8 mouse cellular contexts compared by ENCODE assay signal in the genomic region with DNA sequence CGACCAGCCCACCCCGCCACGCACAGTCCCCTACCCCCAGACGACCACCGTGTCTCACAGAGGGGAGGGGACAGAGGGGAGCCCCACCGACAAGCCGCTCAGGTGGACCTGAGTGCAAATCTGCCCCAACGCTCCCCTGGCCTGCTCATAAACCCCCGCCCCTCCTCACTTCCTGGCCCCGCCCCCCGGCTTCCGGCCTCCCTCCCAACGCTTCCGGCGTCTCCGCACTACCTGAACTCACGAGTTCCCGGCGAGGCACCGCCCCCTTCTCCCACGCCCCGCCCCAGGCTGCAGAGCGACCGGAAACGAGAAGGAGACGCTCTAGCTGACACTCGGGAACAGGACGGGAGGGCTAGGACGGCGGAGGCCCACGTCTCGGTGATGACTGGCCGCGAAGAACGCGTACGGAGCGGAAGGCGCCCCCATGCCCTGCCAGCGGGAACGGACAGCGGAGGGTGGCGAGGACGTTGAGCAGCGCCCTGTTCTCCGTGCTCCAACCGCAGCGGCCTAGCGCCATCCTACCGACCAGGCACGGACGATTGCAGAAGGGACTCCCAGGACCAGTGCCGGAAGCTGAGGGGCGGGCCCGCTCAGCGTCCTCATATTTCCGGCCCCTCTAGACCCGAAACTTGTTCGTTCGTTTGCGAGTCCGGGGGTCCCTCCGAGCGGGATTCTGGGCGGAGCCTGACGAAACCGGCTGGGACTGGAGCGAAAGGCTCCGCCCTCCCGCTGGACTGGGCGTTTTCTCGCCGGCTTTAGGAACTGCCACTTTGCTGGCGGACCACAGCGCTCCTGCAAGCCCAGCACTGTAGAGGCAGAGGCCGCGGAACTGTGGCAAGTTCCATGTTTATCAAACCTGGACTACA. TPM values are rescaled to one million over a fixed set of nuclear protein-coding genes. Genes with fewer than 3 reads are reported as not detected.
DNase-seq lines count a peak whose midpoint lies in the region; ATAC-seq and TF ChIP-seq lines count a peak whose summit lies in the region.

Trim41 (minus strand) TSS at position 554 of the 866 bp plus-strand sequence.

- peak; percentile 96 for ATAC-seq in heart, embryonic 15.5 days (replicated peaks; ENCODE audit: insufficient number of reproducible peaks, insufficient read depth, low FRiP score, low read depth)
- ATAC-seq in liver, embryonic 14.5 days (ENCODE audit: insufficient read depth): peak; percentile 96
- peak; percentile 97 for ATAC-seq in neural tube, embryonic 11.5 days (ENCODE audit: insufficient read depth, low FRiP score, low TSS enrichment)
- ATAC-seq in stomach, postnatal 0 days (ENCODE audit: low FRiP score, low TSS enrichment): peak; percentile 97

- peaks cover 31% of the 10 kb centered on the region for H3K36me3 ChIP-seq in forebrain, embryonic 10.5 days (replicated peaks)
- peaks cover 20% of the 10 kb centered on the region for H3K36me3 ChIP-seq in heart, embryonic 15.5 days
- H3K36me3 ChIP-seq in liver, embryonic 14.5 days (replicated peaks; ENCODE audit: control insufficient read depth, insufficient read depth, low read depth): peaks cover 4% of the 10 kb centered on the region
- no peaks in the 10 kb centered on the region for H3K36me3 ChIP-seq in neural tube, embryonic 11.5 days (ENCODE audit: control insufficient read depth, insufficient read depth, low read length)
- H3K36me3 ChIP-seq in stomach, postnatal 0 days (ENCODE audit: control insufficient read depth, insufficient read depth, low read length): peaks cover 3% of the 10 kb centered on the region; the same call in 1 of the 2 replicates

- TF ChIP-seq EP300 in liver, embryonic 14.5 days (IDR thresholded peaks at IDR 0.05; ENCODE audit: low read depth): peak; percentile 71
- peak; percentile 17 for TF ChIP-seq EP300 in stomach, postnatal 0 days (optimal IDR thresholded peaks at IDR 0.05)

- under 1% methylated on average over 77 of the region's 77 CpGs for WGBS in forebrain, embryonic 10.5 days
- under 1% methylated on average over 77 of the region's 77 CpGs for WGBS in heart, embryonic 15.5 days
- under 1% methylated on average over 70 of the region's 77 CpGs for WGBS in liver, embryonic 14.5 days (ENCODE audit: insufficient replicate concordance)
- WGBS in neural tube, embryonic 11.5 days: under 1% methylated on average over 69 of the region's 77 CpGs
- under 1% methylated on average over 61 of the region's 77 CpGs for WGBS in stomach, postnatal 0 days

- peaks cover 22% of the 10 kb centered on the region for H3K4me1 ChIP-seq in forebrain, embryonic 10.5 days
- peaks cover 25% of the 10 kb centered on the region for H3K4me1 ChIP-seq in heart, embryonic 15.5 days (replicated peaks)
- H3K4me1 ChIP-seq in liver, embryonic 14.5 days (replicated peaks; ENCODE audit: control insufficient read depth in 2 of 2, insufficient read depth in 2 of 2, low read length in 1 of 2): peaks cover 7 to 13% of the 10 kb centered on the region in 2 experiments
- peaks cover 7% of the 10 kb centered on the region; the same call in 1 of the 2 replicates for H3K4me1 ChIP-seq in neural tube, embryonic 11.5 days (ENCODE audit: control insufficient read depth, insufficient read depth, low read length)
- no peaks in the 10 kb centered on the region for H3K4me1 ChIP-seq in stomach, postnatal 0 days (replicated peaks; ENCODE audit: control insufficient read depth, insufficient read depth)

- peak within 1 kb of the TSS; percentile 95 for H3K27ac ChIP-seq in forebrain, embryonic 10.5 days
- peak within 1 kb of the TSS; percentile 99 for H3K27ac ChIP-seq in heart, embryonic 15.5 days
- H3K27ac ChIP-seq in liver, embryonic 14.5 days: peak within 1 kb of the TSS; percentile 86
- peak within 1 kb of the TSS; percentile 83 for H3K27ac ChIP-seq in neural tube, embryonic 11.5 days (ENCODE audit: low read depth, low read length)
- H3K27ac ChIP-seq in stomach, postnatal 0 days (replicated peaks): peak within 1 kb of the TSS; percentile 99

- H3K4me3 ChIP-seq in forebrain, embryonic 10.5 days: peak within 1 kb of the TSS; percentile 90
- H3K4me3 ChIP-seq in heart, embryonic 15.5 days: peak within 1 kb of the TSS; percentile 89
- H3K4me3 ChIP-seq in liver, embryonic 14.5 days (ENCODE audit: insufficient read depth in 1 of 2, low read depth in 2 of 2, low read length in 2 of 2): peak within 1 kb of the TSS; percentile 78 to 84
- H3K4me3 ChIP-seq in neural tube, embryonic 11.5 days (ENCODE audit: low read depth, low read length): peak within 1 kb of the TSS; percentile 66
- peak within 1 kb of the TSS; percentile 73 for H3K4me3 ChIP-seq in stomach, postnatal 0 days (ENCODE audit: low read depth, low read length)

- no peaks in the 10 kb centered on the region for H3K9me3 ChIP-seq in forebrain, embryonic 10.5 days
- H3K9me3 ChIP-seq in heart, embryonic 15.5 days (replicated peaks): no peaks in the 10 kb centered on the region
- H3K9me3 ChIP-seq in liver, embryonic 14.5 days (ENCODE audit: control insufficient read depth, low read length): no peaks in the 10 kb centered on the region
- no peaks in the 10 kb centered on the region for H3K9me3 ChIP-seq in neural tube, embryonic 11.5 days (ENCODE audit: control insufficient read depth, low read length)
- no peaks in the 10 kb centered on the region for H3K9me3 ChIP-seq in stomach, postnatal 0 days (ENCODE audit: control insufficient read depth, low read length)

- peak within 1 kb of the TSS; percentile 81 for H3K4me2 ChIP-seq in heart, embryonic 15.5 days
- H3K4me2 ChIP-seq in liver, embryonic 14.5 days (ENCODE audit: low read depth): peak within 1 kb of the TSS; percentile 97
- peak within 1 kb of the TSS; percentile 79 for H3K4me2 ChIP-seq in neural tube, embryonic 11.5 days (ENCODE audit: low read depth)
- H3K4me2 ChIP-seq in stomach, postnatal 0 days (replicated peaks; ENCODE audit: low read depth): peak within 1 kb of the TSS; percentile 83

- peak within 1 kb of the TSS; percentile 92 for H3K9ac ChIP-seq in heart, embryonic 15.5 days
- peak within 1 kb of the TSS; percentile 93 for H3K9ac ChIP-seq in liver, embryonic 14.5 days (replicated peaks)
- peak within 1 kb of the TSS; percentile 74 for H3K9ac ChIP-seq in neural tube, embryonic 11.5 days (ENCODE audit: low read length)
- peak within 1 kb of the TSS; percentile 95 for H3K9ac ChIP-seq in stomach, postnatal 0 days (ENCODE audit: low read length)

- DNase-seq in CD8-positive naive resting alpha-beta T cell, adult 2 months (ENCODE audit: low read depth in 2 of 2, low spot score in 2 of 2): peak; percentile 99
- peak; percentile 98 for DNase-seq in c-Kit-positive CD71-negative TER-119-negative erythroid progenitor cells, embryonic 14.5 days (ENCODE audit: low read depth)
- peak; percentile 99 for DNase-seq in forebrain, embryonic 10.5 days (ENCODE audit: extremely low spot score, low spot score)
- DNase-seq in kidney, postnatal 25 days: peak; percentile 99 to 100
- peak; percentile 97 to 98 (median 97) for DNase-seq in liver, embryonic 14.5 days (ENCODE audit: low read depth in 3 of 3, low spot score in 3 of 3)
- peak; percentile 99 for DNase-seq in neural tube, embryonic 11.5 days (ENCODE audit: low spot score)
- peak; percentile 99 for DNase-seq in stomach, postnatal 0 days (ENCODE audit: low spot score)

- H3K27me3 ChIP-seq in forebrain, embryonic 10.5 days (ENCODE audit: poor library complexity, severe bottlenecking): no peaks in the 10 kb centered on the region
- no peaks in the 10 kb centered on the region for H3K27me3 ChIP-seq in heart, embryonic 15.5 days
- H3K27me3 ChIP-seq in liver, embryonic 14.5 days (ENCODE audit: control insufficient read depth, insufficient read depth, low read length): no peaks in the 10 kb centered on the region
- H3K27me3 ChIP-seq in neural tube, embryonic 11.5 days (ENCODE audit: control insufficient read depth, insufficient read depth, low read length): no peaks in the 10 kb centered on the region
- H3K27me3 ChIP-seq in stomach, postnatal 0 days (ENCODE audit: control insufficient read depth, insufficient read depth, low read length): no peaks in the 10 kb centered on the region

- TF ChIP-seq CTCF in liver, embryonic 14.5 days (IDR thresholded peaks at IDR 0.05; ENCODE audit: low read depth): peak; percentile 26
- TF ChIP-seq CTCF in stomach, postnatal 0 days (IDR thresholded peaks at IDR 0.05; ENCODE audit: low read depth): peak; percentile 38; the same call in 1 of the 2 replicates

RNA-seq across cellular contexts. Expression of gene Trim41, which starts in this region (rescaled TPM):
- 4.0 and 4.6 TPM in 2 replicates for polyA plus RNA-seq in forebrain, embryonic 10.5 days (2016; fragmentation: Nextera tagmentation; extraction: Ambion mirVana)
- polyA plus RNA-seq in heart, embryonic 15.5 days (2015; fragmentation: Nextera tagmentation; extraction: Ambion mirVana): 4.3 TPM in 2 replicates
- polyA plus RNA-seq in liver, embryonic 14.5 days (2012; rRNA removed): 8.2 and 9.2 TPM in 2 replicates
- polyA plus RNA-seq in liver, embryonic 14.5 days (2014; fragmentation: Nextera tagmentation; extraction: Ambion mirVana): 1.0 and 1.3 TPM in 2 replicates
- polyA plus RNA-seq in neural tube, embryonic 11.5 days (2014; fragmentation: Nextera tagmentation; extraction: Ambion mirVana): 3.6 and 4.2 TPM in 2 replicates
- 3.6 and 4.0 TPM in 2 replicates for polyA plus RNA-seq in stomach, postnatal 0 days (2015; fragmentation: Nextera tagmentation; extraction: Ambion mirVana)

Comparison
In these comparisons a context has a peak if more than half of its experiments do, and no peak if none do; other contexts are left out.
1. Peak in every context shown above with its lines: DNase-seq, ATAC-seq, H3K4me3 ChIP-seq and H3K27ac ChIP-seq.